Mouse (Mus musculus): ENCODE data around the gene Ky.

The Ky gene

DNA sequence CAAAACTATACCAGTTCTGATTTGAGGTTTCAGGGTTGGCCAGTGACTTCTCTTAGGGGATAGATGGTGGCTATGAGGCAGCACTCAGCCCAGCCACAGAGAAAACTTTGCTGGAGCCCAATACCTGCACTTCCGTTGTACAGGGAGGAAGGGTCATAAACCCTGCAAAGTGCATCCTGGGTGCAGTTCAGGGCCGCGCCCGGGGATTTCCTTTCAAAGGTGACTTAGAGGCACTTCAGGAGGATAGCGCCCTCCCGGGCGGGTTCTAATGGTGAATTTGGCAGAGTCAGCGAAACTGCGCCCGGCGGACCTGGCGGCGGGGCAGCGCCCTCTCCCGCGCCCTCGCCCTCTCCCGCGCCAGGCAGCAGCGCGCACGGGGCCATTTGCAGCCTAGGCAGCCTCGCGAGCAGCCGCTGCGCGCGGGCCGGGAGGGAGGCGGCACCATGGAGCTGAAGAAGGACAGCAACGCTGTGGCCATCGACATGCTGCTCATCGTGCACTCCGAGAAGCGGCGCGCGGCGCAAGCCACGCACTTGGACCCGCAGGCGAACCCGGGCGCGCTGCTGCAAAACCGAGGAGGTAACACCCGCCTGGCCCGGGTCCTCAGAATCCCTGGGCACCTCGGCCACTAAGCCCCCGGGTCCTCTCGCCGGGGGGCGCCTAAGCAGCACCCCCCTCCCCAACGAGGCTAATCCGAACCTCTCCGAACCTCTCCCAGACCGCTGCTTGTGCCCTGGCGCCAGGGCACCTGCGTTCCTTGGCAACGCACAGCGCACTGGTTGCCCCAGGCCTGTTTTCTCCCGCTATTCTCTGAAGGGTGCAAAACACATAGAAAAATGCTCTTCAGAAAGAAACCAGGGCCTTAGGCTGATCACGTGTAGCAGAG is at the start of gene Ky:
Gene Ky (plus strand): TSS at position 51 of the 886 bp plus-strand sequence.
- DNase-seq, result peak; percentile 71 to 76

DNA sequence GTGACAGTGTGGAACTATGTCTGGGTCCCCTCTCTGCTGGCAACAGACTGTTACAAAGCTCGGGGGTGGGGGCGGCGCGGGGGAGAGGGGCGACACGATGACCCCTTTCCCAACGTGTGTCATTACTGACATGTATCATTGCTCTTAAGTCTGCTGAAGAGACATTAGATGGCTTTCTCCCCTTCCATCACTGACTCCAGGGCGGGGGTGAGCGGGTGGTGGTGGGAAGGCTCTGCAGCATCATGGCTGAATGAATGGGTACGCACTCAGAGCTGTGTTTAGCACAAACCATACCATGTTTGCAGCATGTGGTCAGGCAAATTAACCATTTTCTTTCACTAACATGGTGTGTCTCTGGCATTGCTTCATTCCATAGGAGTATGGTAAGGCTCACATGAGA is 43.3 kb upstream of the Ky start:
- no peak for DNase-seq

DNA sequence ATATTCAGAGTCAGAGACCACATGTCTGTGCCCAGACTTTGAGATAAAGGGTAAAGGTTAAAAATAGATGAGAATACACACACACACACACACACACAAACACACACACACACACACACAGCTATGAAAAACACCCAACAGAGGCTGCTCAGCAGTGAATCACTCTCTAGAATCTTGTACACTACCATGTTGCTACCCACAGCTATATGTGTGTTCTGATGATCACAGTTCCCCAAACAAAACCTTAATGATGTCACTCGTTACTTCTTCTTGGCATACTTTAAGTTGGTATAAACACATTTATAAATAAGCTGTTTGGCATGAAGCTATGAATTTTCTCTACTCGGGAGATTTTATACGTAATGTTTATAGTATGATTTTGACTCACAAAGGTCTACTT is 40.5 kb upstream of the Ky start:
- no peak for DNase-seq

DNA sequence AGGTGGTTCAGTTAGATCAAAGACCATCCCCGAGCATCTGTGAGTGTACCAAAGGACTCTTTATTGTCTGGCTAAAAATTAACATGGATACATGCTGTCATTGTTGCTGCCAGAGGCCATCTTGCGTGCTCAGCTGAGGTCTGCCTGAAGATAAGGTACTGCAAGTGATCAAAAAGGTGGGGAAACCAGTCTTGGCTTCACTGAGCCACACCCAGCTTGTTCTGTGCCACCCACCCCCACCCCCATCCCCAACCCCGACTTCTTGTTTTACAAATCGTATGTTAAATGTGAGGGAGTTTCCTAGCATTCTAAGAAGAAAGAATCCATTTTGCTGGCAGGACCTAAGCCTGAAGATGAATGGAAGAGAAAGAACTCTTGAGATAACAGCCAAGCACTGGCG is 39.8 kb upstream of the Ky start:
- DNase-seq, result no peak

DNA sequence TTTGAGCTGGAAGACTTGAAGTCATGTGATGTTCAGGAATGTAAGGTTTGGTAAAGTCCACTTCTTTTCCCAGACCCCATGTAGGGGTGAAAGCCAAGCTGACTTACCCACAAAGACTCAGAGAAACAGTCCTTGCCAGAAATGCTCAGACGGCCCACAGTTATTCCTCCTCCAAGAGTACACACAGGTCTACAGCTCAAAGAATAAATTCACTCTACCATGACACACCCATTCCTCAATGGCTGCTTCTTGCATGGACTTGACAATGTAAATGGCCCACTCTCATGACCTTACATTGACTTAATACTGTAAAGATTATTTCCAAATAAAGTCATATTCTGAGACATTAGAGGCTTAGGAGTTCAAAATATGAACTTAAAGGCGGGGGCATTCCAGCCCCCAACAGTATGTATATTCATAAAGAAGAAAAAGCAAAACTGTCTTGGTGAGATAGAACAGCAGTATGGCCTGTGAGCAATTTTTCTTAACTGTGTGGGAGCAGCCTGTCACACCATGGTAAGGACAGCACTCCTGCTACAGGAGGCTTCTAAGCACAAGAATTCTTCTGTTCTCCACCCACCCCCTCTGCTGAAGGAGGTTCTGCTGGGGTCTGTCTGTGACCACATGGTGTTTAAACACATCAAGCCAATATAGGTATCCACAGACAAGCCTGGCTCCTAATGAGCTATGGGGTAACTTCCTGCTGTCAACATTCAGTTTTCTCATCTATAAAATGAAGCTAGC is 35.3 kb upstream of the Ky start:
- DNase-seq, result no peak

DNA sequence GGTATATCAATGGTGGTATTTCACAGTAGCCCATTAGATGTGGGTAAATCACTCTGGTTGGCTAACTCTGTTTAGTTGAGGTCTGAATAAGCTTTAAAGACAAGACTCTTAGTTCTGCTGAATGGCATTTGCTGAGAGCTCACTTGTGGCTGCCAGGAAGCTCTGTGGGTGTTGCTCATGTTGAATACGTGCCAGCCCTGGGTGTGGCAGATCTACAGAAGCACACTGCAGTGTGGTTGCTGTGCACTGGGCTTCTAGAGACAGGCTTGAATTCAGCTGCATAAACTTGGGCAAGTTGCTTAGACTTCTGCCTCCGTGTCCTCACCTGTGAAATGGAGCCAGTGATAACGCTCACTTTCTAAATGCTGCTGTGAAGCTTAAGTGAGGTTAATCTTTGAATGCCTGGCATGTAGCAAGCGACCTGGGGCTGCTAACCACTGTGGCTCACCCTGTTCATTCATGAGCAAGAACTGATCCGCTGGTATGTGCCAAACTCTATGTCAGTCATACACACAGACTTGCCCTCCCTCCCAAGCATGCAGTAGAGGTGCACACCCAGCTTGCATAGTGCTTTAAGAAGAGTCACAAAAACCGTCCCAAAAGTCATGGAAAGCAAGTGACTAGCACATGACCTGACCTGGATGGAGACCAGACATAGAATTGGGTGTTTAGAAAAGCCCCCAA is 27.6 kb upstream of the Ky start:
- DNase-seq, result peak; percentile 35 to 68

DNA sequence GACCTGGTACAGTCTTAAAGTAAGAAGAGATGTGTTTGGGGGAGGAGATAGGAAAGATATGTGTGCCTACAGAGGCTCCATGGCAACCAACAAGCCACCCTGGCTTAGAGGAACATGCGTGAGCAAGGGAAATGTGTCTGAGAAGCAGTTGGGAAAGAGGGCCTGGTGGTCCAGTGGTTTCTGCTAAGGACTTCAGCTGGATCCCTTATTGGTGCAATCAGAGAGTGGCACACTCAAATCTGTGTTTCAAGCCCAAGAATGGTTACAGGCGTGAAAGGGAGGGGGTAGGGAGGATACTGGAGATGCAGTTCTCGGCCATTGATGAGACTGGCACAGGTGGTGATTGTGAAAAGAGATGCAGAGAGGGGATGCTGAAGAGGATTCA is 27.1 kb upstream of the Ky start:
- DNase-seq, result no peak

DNA sequence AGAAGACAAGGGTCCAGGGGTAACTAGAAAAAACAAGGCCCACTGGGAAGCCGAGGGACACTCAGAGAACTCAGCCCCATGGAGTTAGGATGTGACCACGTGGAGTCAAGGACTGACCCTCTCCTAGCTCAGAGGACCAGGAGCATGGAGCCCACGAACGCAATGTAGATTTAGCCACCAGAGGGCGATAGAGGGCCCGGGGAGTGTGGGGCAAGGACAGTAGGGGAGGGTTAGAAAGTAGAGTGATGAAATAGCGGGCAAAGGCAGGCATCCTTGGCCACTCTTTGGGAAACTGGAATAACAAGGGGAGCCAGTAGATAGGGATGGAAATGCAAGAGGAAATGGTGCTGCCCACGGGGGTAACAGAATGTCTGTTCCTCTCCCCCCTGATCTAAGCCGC is 26.5 kb upstream of the Ky start:
- DNase-seq, result peak; percentile 53 to 69

DNA sequence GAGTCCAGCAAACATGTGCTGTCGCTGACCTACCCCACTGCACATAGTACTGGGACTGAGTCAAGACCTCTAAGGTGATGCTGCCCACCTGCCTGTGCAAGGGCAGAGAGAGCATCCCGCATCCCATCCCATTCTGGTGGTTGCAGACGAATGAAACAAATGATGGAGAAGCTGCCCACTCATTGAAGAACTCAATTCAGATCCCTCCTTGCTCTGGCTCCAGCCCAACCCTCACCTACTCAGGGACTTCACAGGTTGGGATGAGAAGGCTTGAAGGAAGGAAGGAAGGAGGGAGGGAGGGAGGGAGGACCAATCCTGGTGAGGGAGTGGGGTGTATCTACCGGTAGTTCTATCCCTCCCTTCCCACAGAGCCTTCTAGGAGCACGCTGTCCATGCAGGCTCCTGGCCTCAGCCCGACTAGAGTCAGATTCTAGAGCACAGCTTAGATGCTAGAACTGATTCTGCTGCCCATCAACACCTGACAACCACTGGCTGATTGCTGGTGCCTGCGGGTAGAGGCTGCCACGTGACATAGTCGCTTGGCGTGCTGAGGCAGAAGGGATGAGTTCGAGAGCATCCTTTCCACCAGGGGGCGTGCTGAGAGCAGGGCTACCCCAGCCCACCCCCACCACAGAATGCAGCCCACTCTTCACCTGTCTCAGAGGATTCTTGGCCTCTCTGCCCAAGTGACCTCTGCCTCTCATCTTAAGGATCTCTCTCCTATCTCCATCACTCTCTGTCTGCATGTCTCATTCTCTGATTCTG is 13.3 kb upstream of the Ky start:
- peak; percentile 38 to 67 for DNase-seq

DNA sequence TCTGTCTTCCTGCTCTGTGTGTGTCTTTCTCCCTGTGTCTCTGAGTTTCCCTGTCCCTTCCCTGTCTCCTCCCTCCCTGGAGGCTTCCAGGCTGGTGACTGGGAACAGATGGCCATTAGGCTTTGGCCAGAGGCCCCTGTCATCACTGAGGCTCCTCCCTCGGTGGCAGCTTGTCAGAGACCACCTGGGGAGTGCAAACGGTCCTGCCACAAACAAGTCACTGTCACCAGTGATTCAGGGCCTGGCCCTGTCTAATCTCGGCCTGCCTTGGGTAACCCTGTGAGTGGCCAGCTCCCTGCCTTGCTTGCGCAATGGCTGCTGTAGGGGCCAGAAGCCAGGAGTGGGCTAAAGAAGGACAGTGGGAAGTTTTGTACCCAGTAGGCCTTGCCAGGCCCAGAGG is 12.5 kb upstream of the Ky start:
- DNase-seq, result peak; percentile 95 to 97

DNA sequence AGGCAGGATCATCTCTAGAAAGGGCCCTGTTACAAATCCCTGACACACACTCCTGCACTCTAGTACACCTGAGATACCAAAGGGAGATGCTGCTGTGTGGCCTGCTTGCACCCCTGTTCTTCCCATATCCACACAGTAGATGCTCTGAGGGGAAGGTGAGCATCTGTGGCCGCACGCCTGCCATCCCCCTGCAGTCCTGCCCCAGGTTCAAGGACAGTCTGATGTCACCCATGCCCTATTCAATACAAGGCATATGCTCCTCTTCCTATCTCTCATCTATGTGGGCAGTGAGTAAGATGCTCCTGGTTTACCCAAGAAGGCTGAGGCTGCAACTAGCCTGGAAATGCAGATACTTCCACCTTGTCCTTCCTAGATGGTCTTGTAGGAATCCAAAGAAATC is 11.6 kb upstream of the Ky start:
- DNase-seq, result peak; percentile 11 to 22

DNA sequence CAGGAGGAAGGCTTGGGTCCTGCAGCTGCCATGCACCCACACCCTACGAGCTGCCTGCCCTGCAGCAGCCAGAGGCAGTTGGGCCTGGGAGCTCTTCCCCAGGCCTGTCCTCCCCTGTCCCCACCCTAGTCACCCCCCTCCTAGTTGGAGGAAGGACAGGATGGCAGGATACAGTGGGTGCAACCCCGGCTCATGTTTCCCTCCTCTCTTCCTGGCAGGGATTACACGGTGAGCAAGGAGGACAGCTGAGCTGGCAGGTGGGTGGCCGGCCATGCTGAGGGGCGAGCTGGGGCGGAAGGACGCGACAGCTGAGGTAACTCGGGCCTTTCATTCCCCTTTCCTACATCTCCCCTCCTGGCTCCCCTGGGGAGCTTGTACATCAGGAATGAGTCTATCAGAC is 11.1 kb upstream of the Ky start:
- peak; percentile 13 to 24 for DNase-seq

DNA sequence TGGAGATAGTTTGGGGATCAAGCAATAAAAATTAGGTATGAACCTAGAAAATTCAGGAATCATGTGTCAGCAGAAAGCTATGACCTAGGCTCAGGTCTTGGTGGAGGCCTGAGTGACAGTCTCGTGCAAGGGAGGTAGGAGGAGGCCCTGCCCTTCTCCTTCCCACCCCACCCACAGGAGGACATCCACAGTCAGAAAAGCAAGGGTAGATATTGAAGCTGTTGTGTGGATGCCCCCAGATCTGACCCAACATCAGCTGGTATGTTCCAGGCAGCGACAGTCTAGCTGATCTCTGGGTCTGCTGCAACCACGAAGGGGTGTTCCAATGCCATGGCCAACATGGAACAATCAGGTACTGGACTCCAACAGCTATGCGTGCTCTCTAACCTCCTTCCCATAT is 10.3 kb upstream of the Ky start:
- DNase-seq, result peak in 1 of 2 experiments; percentile 6

DNA sequence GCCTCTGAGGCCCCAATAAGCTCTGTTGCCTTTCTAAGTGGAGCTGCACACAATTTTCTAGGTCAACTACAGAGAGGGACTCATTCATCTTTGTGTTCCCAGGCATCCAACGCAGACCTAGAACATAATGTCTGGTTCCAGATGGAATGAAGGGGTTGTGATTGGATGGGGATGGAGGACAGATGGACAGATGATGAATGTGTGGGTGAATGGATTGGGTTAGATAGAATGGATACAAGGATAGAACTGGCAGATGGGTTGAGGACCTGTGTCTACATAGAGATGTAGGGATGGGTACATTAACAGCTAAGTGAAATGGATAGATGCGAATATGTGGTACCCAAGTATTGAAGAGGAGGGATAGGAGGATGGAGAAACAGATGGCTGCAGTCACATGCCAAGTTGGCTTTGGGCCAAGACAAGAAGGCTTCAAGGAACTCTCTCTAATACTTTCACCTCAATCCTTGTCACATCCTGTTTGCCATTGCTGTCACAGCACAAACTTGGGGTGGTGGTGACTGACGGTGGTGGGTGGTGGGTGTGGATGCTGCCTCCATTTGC is 9.0 kb upstream of the Ky start:
- DNase-seq, result peak; percentile 60 to 64

DNA sequence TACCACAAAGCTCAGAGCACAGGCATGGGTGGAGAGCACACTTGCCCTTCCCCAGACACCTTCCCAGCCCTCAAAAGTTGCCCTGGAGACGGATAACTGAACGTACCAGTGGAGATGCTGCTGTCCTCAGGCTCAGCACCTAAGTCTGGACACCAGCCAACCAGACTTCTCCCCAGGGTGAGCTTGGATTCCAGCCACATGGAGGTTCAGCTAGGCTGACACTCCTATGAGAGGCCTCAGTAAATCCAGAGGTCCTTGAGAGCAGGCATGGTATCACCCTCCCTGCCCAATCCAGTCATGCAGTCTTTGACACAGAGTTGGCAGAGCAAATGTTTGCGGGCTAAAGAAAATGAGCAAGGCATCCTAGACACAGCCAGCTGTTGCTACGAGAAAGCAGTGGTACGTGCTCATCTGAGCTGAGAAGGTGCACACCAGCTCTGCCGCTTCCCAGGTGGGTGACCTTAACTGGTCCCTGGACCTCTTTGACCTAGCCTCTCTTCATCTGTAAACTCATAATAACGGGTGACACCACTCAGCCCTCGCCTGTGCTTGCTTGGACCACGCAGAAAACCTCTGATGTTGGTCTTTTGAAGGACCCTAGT is 8.4 kb upstream of the Ky start:
- DNase-seq, result peak in 1 of 2 experiments; percentile 25

DNA sequence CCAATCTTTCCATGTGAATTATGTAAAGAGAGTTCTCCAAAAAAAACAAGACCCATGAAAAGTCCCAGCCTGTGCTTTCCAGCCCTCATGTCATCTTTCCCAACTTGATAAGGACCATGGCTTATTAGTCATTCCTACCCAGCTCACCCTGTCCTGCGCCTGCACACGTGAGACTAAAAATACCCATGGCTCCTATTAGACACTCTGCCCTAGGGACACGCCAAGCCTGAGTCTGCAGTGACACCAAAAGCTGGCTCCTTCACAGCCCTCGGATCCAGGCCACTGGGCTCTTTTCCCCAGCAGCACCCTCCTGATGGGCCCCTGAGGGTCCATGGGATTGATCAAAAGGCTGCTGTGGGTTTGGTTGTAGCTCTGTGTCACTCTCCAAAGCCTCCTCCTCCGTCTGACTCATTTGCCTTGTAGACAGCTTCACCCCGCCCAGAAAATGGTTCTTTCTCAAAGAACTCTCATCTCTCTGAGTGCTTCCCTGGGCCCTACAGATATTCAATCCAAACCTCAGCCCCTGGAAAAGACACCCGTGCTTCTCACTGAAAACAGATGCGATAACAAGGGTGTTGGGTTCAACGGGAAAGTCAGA is 7.6 kb upstream of the Ky start:
- no peak for DNase-seq

DNA sequence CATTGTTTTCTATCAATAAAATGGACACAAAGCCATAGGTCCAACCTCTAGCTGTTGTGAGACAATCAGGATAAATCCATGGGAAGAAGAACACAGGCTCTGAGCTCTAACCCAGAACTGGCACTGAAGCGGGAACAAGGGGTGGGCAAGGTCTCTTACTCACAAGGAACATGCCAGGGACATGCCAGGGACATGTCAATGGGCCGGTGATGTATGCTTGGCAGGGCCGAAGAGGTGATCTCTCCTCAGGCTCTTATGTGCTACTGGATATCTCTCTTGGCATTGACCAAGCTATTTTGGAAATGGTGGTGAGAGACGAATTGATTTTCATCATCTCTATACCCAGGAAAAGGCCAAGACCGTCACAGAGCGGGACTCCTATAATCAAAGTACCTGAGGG is 6.8 kb upstream of the Ky start:
- no peak for DNase-seq

DNA sequence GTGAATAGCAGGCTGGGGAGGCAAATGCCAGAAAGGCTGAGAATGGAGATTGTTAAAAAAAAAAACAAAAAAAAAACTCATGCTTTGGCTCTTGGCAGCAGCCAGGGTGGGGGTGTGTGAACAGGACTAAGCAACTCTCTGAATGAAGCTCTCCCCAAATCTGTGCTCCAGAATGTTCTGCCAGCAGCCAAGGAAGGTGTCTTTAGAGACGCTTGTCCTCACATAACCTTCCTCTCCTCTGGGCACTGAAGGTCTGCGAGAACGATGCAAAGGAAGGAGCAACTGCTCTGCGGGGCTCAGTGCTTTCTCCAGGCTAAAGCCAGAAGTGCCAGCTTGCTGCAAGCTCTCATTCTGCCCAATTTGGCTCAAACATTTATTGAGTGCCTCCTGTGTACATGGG is 6.3 kb upstream of the Ky start:
- DNase-seq, result peak; percentile 48 to 54

DNA sequence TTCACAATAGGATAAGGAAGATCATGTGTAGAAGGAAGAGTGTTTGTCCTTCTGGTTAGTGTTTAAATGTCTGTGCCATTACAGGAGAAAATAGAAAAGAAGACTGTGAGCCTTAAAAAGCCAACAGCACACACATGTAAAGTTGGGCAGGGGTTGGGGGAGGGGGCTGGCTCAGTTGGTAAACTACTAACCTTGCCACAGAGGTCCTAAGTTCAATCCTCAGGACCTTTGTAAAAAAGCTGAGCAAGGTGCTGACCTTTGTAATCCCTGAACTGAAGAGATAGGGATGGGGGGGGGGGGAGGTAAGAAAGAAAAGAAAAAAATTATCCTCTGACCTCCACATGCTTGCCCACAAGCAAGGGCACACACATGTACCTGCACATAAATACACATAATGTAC is 5.8 kb upstream of the Ky start:
- no peak for DNase-seq

DNA sequence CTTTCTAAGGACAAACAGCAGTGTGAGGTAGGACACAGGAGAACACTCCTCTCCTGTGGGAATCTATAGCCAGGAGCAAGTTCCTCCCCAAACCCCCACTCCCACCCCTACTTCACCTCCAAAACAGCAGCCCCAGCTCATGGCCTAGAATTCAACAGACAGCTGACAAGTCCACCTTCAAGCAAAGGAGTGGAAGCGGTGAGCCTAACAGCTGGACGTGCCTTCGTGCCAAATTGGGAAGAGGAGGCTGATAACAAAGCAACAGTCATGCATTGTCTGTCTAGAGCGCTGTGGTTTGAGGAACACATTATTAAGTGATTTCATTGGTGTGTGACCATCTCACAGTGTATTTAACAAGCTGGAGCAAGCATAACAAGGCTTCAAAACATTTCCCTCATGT is 4.4 kb upstream of the Ky start:
- no peak for DNase-seq

DNA sequence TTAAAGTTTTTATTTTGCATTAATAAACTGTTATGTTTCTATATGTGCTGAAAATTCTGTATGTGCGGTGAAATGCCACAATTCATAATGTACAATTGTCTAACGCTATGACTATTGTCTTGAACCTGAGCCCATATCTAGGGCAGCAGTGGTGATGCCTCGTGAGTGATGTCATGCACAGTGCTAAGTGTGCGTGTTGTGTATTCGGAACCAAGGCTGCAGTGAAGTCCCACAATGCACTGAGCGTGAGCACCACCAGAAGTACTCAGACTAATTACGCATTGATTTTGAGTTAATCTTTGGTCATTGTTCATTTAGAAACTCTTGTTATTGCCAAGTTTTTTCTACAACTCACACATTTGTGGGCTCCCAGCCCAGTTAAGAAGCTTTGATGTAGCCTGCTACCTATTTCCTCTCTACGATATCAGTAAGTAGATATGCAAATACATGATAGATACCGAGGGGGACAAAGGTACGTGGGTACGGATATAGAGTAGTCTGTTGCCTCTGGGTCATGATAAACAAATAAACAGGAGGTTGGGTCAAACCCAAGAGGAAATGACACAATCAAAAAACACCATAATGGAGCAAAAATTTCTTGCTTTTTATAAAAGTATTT is 3.4 kb upstream of the Ky start:
- no peak for DNase-seq

Measured in cerebellum, postnatal 25 days (tissue).